Mouse (Mus musculus) spleen, postnatal 14 days (tissue): ENCODE results near the gene Neu1.
"Not testable (repeated sequence)": the region's sequence is repeated elsewhere in the genome, so short reads cannot be mapped to it uniquely, and the experiment has no call there.

Experiments
- DNase-seq, 2 experiments: peaks; one replicate each; pipeline ENCODE4 v3.0.0; 2021 to 2022; ENCODE audit warnings: low spot score in 2 of 2

Neu1 gene

DNA sequence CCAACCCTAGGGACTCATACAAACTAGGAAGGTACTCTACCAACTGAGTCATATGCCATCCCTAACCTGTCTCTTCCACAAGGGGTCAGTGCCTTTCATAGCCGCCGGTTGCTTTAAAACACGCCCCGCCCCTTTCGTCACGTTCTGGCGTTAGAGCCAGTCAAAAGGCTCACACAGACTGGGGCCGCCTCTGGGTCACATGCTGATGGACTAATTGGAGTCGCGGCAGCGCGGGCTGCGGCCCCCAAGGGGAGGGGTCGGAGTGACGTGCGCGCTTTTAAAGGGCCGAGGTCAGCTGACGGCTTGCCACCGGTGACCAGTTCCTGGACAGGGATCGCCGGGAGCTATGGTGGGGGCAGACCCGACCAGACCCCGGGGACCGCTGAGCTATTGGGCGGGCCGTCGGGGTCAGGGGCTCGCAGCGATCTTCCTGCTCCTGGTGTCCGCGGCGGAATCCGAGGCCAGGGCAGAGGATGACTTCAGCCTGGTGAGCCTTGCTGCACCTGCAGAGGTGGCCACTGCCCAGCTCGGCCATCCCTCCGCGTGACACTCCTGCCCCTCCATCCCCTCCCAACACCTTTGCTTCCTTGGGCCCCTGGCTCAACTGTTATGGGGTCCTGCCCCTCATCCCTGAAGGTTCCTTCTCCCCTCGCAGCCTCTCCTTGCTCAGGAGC is at the start of gene Neu1:
Gene Neu1 (plus strand): TSS at position 193 of the 674 bp plus-strand sequence.
- DNase-seq = peak; percentile 84 to 92

DNA sequence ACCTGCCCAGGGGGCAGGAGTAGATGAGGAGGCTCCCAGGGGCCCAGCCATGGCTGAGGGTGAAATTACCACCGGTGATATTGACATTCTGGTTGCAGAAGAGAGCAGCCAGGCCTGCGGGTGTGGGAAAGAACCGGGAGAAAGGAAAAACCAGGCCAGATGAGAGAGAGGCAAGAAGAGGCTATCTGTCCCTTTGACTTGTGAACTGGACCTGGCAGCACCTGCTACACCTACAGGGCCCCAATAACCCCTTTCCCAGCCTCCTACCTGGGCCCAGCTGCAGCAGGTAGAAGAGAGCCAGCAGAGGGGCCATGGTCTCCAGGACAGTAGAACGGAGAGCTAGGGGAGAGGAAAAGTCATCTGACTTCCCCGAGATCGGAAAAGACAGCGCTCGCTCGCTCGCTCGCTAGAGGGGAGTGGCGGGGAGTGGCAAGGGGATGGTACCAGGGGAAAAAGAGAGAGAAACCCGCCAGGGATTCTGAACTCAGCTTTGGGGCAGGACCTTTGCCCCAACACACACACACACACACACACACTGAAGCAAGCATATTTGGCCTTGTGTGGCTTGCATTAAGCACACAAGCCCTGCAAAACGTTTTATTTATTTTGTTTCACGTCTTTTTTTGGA is 49.3 kb upstream of the Neu1 start, which contains the start of gene Gm20547:
Gene Gm20547 (minus strand): TSS at position 360 of the 628 bp plus-strand sequence.
- DNase-seq = no peak

DNA sequence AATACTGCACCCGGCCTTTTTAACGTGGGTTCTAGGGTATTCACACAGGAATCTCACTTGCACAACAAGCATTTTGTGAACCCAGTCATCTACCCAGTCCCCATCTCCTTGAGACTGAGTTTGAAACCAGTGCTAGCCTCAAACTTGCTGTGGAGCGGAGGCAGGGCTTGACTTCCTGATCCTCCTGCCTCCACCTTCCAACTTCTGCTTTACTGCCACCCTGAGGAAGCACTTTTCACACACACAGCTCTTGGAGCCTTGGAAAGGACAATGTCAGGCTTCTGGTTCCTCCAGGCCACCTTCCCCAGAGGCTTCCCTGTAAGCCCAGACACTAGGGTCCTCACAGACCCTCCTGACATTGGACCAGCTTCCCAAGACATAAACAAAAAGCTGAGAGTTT is 47.7 kb upstream of the Neu1 start:
- no peak for DNase-seq

DNA sequence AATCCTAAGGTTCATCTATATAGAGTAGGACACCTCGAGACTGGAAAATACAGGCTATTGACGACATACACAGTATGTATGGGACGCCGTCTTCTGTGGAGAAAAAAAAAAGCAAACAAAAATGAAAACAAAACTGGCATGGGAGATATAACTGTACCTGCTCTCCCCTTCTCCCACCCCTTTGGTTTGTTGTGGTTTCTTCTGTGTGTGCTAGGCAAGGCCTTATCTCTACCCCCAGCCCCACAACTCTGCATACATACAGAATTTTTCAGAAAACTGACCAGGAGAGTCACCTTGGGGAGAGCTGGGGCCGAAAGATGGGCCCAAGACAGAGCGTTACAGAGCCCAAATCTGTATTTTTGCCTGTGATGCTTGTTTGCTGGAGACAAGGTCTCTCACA is 46.3 kb upstream of the Neu1 start:
- no peak for DNase-seq

DNA sequence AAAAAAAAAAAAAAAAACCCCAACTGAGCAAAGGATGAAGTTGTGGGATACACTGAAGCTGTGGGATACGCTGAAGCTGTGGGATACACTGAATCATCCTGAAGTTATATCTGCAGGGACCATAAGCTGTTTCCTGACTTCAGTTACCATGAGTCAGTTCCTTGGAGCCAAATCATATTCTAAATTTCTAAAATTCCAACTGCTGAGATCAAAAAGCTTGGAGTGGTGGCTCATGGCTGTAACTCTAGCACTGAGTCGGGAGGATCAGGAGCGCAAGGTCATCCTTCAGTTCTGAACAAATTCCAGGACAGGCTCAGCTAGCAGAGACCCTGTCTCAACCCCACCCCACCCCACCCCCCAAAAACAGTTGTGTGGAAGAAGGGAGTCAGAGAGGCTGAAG is 45.4 kb upstream of the Neu1 start:
- no peak for DNase-seq

DNA sequence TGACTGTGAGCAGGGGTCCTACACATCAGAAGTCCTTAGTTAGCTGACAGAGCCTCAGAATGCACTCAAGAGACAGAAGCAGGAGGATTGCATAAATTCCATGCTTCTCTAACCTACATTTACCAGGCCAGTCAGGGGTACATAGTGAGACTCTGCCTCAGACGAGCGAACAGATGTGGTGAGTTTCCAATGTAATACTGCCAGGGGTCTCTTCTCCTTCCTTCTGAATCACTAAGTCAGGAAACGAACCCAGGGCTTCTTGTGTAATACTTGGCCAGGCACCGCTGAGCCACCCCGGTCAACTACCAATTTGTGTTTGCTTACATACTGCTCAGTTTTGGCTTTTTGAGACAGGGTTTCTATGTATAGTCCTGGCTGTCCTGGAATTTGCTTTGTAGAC is 43.1 kb upstream of the Neu1 start:
- DNase-seq = no peak

DNA sequence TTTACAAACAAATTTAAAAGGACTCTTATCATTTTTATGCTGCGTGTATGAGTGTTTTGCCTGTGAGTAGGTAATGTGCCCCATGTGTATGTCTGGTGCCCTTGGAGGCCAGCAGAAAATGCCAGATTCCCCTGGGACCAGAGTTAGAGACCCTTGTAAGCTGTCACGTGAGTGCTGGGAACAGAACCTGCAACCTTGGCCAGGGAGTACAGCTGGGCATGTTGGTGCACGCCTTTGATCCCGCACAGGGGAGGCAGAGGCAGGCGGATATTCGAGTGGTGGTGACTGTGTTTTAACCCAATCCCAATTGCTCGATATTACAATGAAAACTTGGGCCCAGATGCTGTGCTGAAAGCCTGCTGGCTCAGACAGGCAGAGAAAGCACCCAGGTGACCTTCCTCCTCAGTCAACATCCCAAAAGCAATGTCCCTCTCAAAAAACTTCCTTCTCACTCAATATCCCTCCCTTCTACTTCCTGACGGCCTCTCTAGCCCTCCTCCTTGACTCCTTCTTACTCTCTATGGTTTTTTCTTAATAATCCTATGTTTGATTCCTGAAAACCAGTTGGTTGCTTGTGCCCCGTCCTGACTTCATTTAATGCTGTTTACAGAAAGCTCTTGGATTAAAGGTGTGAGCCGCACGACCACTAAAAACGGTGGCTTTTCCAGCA is 40.8 kb upstream of the Neu1 start:
- DNase-seq = no peak

DNA sequence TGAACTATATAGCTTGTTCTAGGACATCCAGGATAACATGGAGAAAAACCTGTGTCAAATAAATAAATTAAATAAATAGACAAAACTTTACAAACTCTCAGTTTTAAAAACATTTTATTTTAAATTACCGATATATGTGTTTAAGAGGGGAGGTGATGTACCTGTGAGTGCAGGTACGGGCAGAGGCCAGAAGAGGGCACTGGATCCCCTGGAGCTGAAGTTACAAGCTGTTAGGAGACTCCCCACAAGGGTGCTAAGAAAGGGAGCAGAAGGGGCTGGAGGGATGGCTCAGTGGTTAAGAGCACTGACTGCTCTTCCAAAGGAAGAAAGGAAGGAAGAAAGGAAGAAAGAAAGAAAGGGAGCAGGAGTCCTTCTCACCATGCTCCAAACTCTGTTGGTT is 39.7 kb upstream of the Neu1 start:
- no peak for DNase-seq

DNA sequence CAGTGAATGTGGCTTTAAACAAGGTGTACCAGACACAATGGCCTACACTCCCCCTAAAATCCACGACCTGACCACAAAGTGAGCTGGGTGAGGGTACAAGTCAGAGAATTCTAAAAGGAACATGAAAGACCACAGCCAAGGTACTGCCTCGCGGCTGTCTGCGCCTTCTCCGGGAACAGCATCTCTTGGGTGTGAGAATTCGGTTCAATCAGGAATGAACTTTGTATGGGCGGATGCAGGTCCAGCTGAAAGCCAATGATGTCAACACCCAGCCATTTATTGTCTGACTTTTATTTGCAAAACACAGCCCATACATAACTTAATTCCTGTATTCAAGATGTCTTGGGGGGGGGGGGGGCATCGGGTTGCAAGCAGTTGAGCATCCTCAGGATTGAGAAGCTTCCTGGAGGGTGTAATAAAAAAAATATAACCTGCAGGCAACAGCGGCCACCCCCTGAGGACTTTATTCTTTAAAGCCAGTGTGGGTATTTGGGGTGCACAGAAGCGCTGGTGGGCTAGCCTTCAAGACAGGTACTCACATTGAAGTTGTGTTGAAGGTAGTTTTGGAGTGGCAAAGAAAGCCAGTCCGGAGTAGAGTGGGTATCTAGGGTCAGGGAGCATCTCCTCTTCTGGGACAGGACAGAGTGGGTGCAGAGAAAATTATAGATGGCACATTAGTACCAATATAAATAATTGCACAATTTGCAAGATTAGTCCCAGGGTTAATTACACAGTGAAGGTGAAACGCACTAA is 37.8 kb upstream of the Neu1 start:
- no peak for DNase-seq

DNA sequence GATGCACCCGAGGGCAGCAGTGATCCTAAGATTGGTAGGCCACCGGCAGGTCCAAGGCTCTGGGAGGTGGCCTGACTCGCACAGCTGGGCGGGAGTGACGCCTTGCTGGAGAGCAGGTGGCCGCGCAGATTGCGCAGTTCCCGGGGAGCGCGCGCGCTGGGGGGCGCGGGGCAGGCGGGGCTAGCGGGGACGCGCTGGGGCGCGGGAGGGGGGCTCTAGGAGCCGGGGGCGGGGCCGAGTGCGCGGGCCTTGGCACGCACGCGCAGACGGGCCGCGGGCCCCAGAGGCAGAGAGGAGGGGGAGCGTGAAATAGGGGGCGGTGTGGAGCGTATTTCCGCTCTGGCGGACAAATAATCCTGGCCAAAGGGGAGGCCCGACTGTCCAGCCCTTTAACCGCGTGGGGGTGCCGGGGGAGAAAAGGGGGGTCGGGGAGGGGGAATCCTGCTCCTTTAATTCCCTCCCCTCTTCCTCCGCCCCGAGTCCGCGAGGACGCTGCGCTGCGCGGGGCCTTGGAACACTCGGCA is 36.9 kb upstream of the Neu1 start:
- peak; percentile 77 to 84 for DNase-seq

DNA sequence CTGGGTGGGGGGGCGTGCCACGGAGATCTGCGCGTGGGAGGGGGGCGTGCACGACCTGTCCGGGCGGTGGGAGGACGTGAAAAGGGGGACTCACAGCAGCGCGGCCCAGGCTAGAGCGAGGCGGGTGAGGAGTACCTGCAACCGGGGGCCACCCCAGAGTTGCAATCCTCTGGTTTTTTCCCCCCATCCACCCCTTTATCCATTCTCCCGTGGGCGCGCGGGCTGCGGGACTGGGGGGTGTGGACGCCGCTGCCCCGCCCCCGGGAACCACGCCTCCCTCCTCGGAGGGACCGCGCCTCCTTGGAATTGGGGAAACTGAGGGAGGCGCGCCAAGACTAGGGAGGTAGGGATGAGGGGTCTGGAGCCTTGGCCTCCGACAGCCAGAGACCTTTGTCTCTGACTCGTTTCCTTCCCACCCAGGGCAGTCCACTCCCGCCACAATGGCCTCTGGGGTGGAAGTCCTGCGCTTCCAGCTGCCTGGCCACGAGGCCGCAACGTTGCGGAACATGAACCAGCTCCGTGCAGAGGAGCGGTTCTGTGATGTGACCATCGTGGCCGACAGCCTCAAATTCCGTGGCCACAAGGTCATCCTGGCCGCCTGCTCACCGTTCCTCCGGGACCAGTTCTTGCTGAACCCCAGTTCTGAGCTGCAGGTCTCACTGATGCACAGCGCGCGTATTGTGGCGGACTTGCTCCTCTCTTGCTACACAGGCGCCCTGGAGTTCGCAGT is 36.1 kb upstream of the Neu1 start:
- no peak for DNase-seq

DNA sequence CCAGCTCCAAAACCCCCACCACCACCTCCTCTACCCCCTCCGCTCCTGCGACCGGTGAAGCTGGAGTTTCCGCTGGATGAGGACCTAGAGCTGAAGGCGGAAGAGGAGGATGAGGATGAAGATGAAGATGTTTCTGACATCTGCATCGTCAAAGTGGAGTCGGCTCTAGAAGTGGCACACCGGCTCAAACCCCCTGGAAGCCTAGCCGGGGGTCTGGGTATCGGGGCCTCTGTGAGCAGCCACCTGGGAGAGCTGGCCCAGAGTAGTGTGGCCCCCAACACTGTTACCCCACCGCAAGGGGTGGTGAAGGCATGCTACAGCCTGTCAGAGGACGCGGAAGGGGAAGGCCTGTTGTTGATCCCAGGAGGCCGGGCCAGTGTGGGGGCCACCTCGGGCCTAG is 35.3 kb upstream of the Neu1 start:
- no peak for DNase-seq

DNA sequence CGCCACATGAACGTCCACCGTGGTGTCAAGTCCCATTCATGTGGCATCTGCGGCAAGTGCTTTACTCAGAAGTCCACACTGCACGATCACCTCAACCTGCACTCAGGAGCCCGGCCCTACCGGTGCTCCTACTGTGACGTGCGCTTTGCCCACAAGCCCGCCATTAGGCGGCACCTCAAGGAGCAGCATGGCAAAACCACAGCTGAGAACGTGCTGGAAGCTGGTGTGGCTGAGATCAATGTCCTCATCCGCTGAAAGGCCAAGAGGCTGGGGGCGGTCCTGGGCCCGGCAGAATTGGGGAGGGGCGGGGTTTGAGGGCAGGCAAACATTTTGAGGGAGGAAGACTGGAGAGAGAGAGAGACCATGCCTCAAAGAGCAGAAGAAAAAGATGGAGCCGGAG is 34.7 kb upstream of the Neu1 start:
- DNase-seq = no peak

DNA sequence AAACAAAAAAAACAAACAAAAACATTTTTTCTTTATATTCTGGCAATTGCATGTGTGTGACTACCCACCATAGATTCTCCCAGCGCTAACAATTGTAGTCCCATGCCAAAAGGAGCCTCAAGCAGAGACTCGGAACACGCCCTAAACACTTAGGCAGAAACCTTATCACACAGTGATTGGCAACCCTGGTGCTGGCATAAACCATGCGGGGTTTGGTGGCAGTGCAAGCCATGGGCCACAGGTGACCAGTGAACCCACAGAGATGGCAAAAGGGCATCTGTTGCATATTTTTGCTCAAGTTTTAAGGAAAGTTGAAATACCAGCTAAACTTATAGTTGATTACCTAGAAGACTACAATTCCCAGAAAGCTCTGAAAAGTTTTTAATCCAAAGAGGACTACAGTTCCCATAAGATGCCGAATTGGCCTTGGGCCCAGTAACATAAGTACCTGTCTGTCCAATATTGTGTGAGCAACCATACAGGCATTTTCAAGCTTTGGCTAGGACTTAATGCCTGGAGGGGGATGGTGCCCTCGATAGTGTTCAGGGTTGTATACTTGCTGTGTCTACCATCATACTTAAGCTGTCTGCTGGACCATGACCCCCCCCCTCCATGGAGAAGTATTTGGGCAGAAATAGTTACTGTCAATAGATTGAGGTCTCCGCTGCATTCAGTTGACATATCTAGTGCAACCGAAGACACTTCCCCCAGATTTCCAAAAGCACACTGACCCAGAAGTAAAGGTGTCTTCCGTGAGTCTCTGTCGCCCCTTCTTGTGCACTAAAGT is 33.5 kb upstream of the Neu1 start:
- DNase-seq = no peak

DNA sequence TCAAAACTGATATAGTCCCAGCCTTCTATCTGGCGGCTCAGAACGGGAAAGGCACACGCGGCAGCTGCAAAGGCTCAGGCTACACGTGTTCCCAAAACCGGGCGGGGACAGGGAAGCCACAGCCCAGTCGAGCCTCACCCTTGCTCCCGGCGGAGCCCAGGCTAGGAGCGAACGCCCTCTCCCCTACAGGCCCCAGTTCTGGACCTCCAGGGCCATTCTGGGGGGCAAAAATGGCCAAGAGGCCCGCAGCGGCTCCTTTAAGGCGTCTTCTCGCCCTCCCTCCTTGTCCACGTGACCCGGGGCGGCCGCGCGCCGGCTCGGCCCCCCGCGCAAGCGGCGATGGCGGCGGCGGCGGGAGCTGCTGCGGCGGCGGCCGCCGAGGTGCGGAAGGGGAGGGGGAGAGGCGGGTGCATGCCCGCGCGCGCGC is 32.9 kb upstream of the Neu1 start, which contains the start of the genes C2 and Ehmt2:
Gene C2 (minus strand): TSS at position 106 of the 427 bp plus-strand sequence.
Gene Ehmt2 (plus strand): TSS at position 310 of the 427 bp plus-strand sequence.
- peak; percentile 45 to 60 for DNase-seq

DNA sequence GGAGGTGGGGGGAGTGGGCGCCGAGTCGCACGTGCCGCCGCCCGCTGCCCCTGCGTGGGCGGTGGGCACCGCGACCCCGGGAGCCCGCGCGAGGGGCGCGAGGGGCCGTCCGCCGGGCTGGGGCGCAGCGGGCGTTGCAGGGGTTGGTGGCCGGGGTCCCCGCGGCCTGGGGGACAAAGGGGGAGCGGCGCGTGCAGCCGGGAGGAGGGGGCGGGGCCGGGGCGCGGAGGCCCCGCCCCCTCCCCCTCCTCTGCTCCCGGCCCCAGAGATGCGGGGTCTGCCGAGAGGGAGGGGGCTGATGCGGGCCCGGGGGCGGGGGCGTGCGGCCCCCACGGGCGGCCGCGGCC is 32.4 kb upstream of the Neu1 start:
- DNase-seq = no peak

DNA sequence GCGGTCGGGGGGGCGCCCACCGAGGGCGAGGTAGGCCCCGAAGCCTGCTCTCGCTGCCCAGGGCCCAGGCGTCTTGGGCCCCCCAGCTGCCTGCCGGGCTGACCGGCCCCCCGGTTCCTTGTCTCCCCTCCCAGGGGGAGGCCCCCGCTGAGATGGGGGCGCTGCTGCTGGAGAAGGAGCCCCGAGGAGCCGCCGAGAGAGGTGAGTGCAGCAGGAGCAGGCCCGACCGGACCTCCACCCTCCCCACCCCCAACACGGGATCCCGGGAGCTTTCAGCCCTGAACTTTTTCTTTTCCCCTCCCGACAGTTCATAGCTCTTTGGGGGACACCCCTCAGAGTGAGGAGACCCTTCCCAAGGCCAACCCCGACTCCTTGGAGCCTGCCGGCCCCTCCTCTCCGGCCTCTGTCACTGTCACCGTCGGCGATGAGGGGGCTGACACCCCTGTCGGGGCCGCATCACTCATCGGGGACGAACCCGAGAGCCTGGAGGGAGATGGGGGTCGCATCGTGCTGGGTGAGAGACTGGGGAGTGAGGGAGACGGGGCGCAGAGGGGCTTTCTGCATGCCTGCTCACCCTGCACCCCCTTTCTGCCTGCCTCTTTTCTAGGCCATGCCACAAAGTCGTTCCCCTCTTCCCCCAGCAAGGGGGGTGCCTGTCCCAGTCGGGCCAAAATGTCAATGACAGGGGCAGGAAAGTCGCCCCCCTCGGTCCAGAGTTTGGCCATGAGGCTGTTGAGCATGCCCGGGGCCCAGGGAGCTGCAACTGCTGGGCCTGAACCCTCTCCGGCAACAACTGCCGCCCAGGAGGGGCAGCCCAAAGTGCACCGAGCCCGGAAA is 31.8 kb upstream of the Neu1 start:
- DNase-seq = no peak

DNA sequence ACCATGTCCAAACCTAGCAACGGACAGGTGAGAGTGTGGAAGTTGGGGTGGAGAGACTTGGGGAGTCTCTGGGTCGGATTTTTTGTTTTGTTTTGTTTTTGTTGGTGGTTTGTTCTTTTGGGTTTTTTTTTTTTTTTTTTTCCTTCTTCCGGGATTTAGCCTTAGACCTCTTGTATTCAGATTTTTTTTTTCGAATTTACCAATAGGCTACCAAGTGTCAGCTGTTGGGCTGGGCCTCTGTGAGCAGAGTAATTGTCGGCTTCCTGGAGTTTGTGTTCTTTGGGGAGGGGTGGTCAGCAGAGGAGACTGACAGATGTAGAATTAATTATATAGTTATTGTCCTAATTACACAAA is 31.2 kb upstream of the Neu1 start:
- DNase-seq = no peak

DNA sequence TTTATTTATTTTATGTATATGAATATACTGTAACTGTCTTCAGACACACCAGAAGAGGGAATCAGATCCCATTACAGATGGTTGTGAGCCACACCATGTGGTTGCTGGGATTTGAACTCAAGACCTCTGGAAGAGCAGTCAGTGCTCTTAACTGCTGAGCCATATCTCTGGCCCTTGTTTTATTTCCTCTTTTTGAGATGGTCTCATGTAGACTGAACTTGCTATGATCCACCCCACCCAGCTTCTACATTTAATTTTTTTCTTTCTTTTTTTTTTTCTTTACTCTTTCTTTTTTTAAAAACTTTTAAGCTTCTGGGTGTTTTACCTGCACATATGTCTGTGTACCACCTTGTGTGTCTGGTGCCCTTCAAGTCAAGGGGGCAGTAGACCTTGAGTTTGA is 30.2 kb upstream of the Neu1 start:
- DNase-seq = not testable (repeated sequence)

DNA sequence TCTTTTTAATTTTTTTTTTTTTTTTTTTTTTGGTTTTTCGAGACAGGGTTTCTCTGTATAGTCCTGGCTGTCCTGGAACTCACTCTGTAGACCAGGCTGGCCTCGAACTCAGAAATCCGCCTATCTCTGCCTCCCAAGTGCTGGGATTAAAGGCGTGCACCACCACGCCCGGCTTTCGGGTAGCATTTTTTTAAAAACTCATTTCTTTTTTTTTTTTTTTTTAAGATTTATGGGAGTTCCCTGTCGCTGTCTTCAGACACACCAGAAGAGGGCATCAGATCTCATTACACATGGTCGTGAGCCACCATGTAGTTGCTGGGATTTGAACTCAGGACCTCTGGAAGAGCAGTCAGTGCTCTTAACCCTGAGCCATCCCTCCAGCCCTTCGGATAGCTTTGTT is 29.1 kb upstream of the Neu1 start:
- not testable (repeated sequence) for DNase-seq
